Mouse (Mus musculus) liver, embryonic 14.5 days (tissue): ENCODE data around the gene Cmas.

Experiments used
- CTCF ChIP-seq: IDR thresholded peaks from 2 replicates; pipeline ENCODE4 v1.5.1; 2016; ENCODE audit warnings: antibody characterized with exemption, low read depth, control low read depth
- EP300 ChIP-seq: IDR thresholded peaks from 2 replicates; pipeline ENCODE4 v1.6.1; 2016; ENCODE audit warnings: antibody characterized with exemption, low read depth

- TF ChIP-seq CTCF (no peak), EP300 (no peak)
Observed at GRCm38 (mm10) chr6:142741763-142742162, 14.7 kb upstream of the Cmas start.
